Mouse (Mus musculus): Measurements from ENCODE around the gene Ccdc78.
A peak's percentile ranks its signal among the peaks of the same experiment; 100 is the strongest.

Gene Ccdc78

GRCm38 (mm10) chr17:25762591-25762990 lies 23.8 kb upstream of the Ccdc78 start:
- Histone ChIP-seq H3K36me3 (ENCODE audit: control insufficient read depth, insufficient read depth, low read length, poor library complexity, severe bottlenecking) (no peaks in the 10 kb centered on the region), H3K27me3 (ENCODE audit: control insufficient read depth, insufficient read depth, low read length, poor library complexity, severe bottlenecking) (no peaks in the 10 kb centered on the region)
- no peak for DNase-seq (ENCODE audit: low read depth, low spot score)

- no peaks in the 10 kb centered on the region for H3K36me3 ChIP-seq (ENCODE audit: control insufficient read depth, insufficient read depth, low read length, poor library complexity, severe bottlenecking)
- H3K27me3 ChIP-seq (ENCODE audit: control insufficient read depth, insufficient read depth, low read length, poor library complexity, severe bottlenecking): no peaks in the 10 kb centered on the region
- no peak for DNase-seq (ENCODE audit: low read depth, low spot score)
Observed at GRCm38 (mm10) chr17:25765886-25766285, 20.5 kb upstream of the Ccdc78 start.

GRCm38 (mm10) chr17:25769331-25769730 lies 17.0 kb upstream of the Ccdc78 start:
- Histone ChIP-seq H3K36me3 (ENCODE audit: control insufficient read depth, insufficient read depth, low read length, poor library complexity, severe bottlenecking) (no peaks in the 10 kb centered on the region), H3K27me3 (ENCODE audit: control insufficient read depth, insufficient read depth, low read length, poor library complexity, severe bottlenecking) (no peaks in the 10 kb centered on the region)
- DNase-seq (ENCODE audit: low read depth, low spot score): no peak

GRCm38 (mm10) chr17:25773549-25774120 lies 12.7 kb upstream of the Ccdc78 start, which contains the start of gene Narfl:
Narfl (plus strand) TSS chr17:25773776.
- Histone ChIP-seq H3K27me3 (ENCODE audit: control insufficient read depth, insufficient read depth, low read length, poor library complexity, severe bottlenecking) (no peaks in the 10 kb centered on the region; the same call in 1 of the 2 replicates), H3K36me3 (ENCODE audit: control insufficient read depth, insufficient read depth, low read length, poor library complexity, severe bottlenecking) (peaks cover 3% of the 10 kb centered on the region)
- DNase-seq (ENCODE audit: low read depth, low spot score): peak; percentile 99

GRCm38 (mm10) chr17:25775318-25776062 lies 10.9 kb upstream of the Ccdc78 start:
- DNase-seq (ENCODE audit: low read depth, low spot score): no peak
- Histone ChIP-seq H3K27me3 (ENCODE audit: control insufficient read depth, insufficient read depth, low read length, poor library complexity, severe bottlenecking) (no peaks in the 10 kb centered on the region; the same call in 1 of the 2 replicates), H3K36me3 (ENCODE audit: control insufficient read depth, insufficient read depth, low read length, poor library complexity, severe bottlenecking) (peaks cover 8% of the 10 kb centered on the region)

- no peaks in the 10 kb centered on the region; the same call in 1 of the 2 replicates for H3K27me3 ChIP-seq (ENCODE audit: control insufficient read depth, insufficient read depth, low read length, poor library complexity, severe bottlenecking)
- no peak for DNase-seq (ENCODE audit: low read depth, low spot score)
Observed at GRCm38 (mm10) chr17:25777948-25778347, 8.4 kb upstream of the Ccdc78 start.

GRCm38 (mm10) chr17:25781339-25781738 lies 5.0 kb upstream of the Ccdc78 start:
- Histone ChIP-seq H3K36me3 (ENCODE audit: control insufficient read depth, insufficient read depth, low read length, poor library complexity, severe bottlenecking) (peaks cover 13% of the 10 kb centered on the region), H3K27me3 (ENCODE audit: control insufficient read depth, insufficient read depth, low read length, poor library complexity, severe bottlenecking) (no peaks in the 10 kb centered on the region)
- no peak for DNase-seq (ENCODE audit: low read depth, low spot score)

More at GRCm38 (mm10) chr17:25777948-25778347, 8.4 kb upstream of the Ccdc78 start:
- peaks cover 13% of the 10 kb centered on the region for H3K36me3 ChIP-seq (ENCODE audit: control insufficient read depth, insufficient read depth, low read length, poor library complexity, severe bottlenecking)

GRCm38 (mm10) chr17:25783086-25783485 lies 3.3 kb upstream of the Ccdc78 start:
- Histone ChIP-seq H3K27me3 (ENCODE audit: control insufficient read depth, insufficient read depth, low read length, poor library complexity, severe bottlenecking) (no peaks in the 10 kb centered on the region), H3K36me3 (ENCODE audit: control insufficient read depth, insufficient read depth, low read length, poor library complexity, severe bottlenecking) (peaks cover 10% of the 10 kb centered on the region)
- no peak for DNase-seq (ENCODE audit: low read depth, low spot score)

- H3K36me3 ChIP-seq (ENCODE audit: control insufficient read depth, insufficient read depth, low read length, poor library complexity, severe bottlenecking): peaks cover 10% of the 10 kb centered on the region
- no peaks in the 10 kb centered on the region for H3K27me3 ChIP-seq (ENCODE audit: control insufficient read depth, insufficient read depth, low read length, poor library complexity, severe bottlenecking)
- DNase-seq (ENCODE audit: low read depth, low spot score): no peak
Observed at GRCm38 (mm10) chr17:25783861-25784574, 2.4 kb upstream of the Ccdc78 start.

- peaks cover 9% of the 10 kb centered on the region for H3K36me3 ChIP-seq (ENCODE audit: control insufficient read depth, insufficient read depth, low read length, poor library complexity, severe bottlenecking)
- peak; percentile 98 for DNase-seq (ENCODE audit: low read depth, low spot score)
- H3K27me3 ChIP-seq (ENCODE audit: control insufficient read depth, insufficient read depth, low read length, poor library complexity, severe bottlenecking): no peaks in the 10 kb centered on the region
Observed at GRCm38 (mm10) chr17:25785281-25785745, 1.1 kb upstream of the Ccdc78 start, which contains the start of gene Haghl. Haghl (minus strand) TSS chr17:25785673.

GRCm38 (mm10) chr17:25786781-25787504 lies 563 bp downstream of the Ccdc78 start:
- Histone ChIP-seq H3K27me3 (ENCODE audit: control insufficient read depth, insufficient read depth, low read length, poor library complexity, severe bottlenecking) (no peaks in the 10 kb centered on the region), H3K36me3 (ENCODE audit: control insufficient read depth, insufficient read depth, low read length, poor library complexity, severe bottlenecking) (peaks cover 4% of the 10 kb centered on the region)
- DNase-seq (ENCODE audit: low read depth, low spot score): no peak

- H3K36me3 ChIP-seq (ENCODE audit: control insufficient read depth, insufficient read depth, low read length, poor library complexity, severe bottlenecking): peaks cover 3% of the 10 kb centered on the region; the same call in 1 of the 2 replicates
- no peak for DNase-seq (ENCODE audit: low read depth, low spot score)
- H3K27me3 ChIP-seq (ENCODE audit: control insufficient read depth, insufficient read depth, low read length, poor library complexity, severe bottlenecking): no peaks in the 10 kb centered on the region
Observed at GRCm38 (mm10) chr17:25791320-25791842, 5.0 kb downstream of the Ccdc78 start.

GRCm38 (mm10) chr17:25791843-25792527 lies 5.6 kb downstream of the Ccdc78 start:
- DNase-seq (ENCODE audit: low read depth, low spot score): peak; percentile 86
- Histone ChIP-seq H3K27me3 (ENCODE audit: control insufficient read depth, insufficient read depth, low read length, poor library complexity, severe bottlenecking) (no peaks in the 10 kb centered on the region), H3K36me3 (ENCODE audit: control insufficient read depth, insufficient read depth, low read length, poor library complexity, severe bottlenecking) (peaks cover 3% of the 10 kb centered on the region; the same call in 1 of the 2 replicates)

Data from splenic B cell, adult 2 months (primary cell).